Mouse (Mus musculus): ENCODE data around the gene Tsc1. TPM values are rescaled to one million over a fixed set of nuclear protein-coding genes. Genes with fewer than 3 reads are reported as not detected.
A peak's percentile ranks its signal among the peaks of the same experiment; 100 is the strongest.

Gene Tsc1
- polyA plus RNA-seq, 1 experiment from 2014 or later: 32.4 TPM

DNA sequence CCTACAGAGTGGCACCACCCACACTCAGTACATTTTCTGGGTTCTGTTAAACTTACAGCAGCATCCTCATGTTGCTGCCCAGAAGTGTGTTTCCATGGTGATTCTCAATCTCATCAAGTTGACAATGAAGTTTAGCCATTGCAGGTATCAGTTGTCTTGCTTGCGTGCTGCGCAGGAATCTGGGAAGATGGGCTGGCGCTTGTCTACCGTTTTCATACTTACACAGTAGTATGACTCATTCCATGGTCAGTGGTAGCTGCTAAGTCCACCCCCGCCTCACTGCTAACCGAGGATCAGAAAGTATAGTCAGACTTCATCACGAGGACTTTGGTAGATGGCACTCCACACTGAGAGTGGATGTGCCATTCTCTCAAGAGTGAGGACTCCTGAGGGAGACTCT lies 12.3 kb downstream of the Tsc1 start:
- Histone ChIP-seq H3K36me3 (ENCODE audit: control insufficient read depth, insufficient read depth, low read length) (no peaks in the 10 kb centered on the region; the same call in 1 of the 2 replicates), H3K27ac (ENCODE audit: low read depth, low read length) (no peak overlapping the region), H3K9me3 (ENCODE audit: control insufficient read depth, low read length) (no peaks in the 10 kb centered on the region), H3K9ac (ENCODE audit: low read length) (no peak overlapping the region), H3K27me3 (ENCODE audit: control insufficient read depth, insufficient read depth, low read length) (no peaks in the 10 kb centered on the region), H3K4me2 (ENCODE audit: low read depth, low read length, severe bottlenecking) (no peak overlapping the region), H3K4me3 (ENCODE audit: low read depth, low read length) (no peak overlapping the region), H3K4me1 (replicated peaks; ENCODE audit: control insufficient read depth, insufficient read depth, low read length) (no peaks in the 10 kb centered on the region)
- DNase-seq (ENCODE audit: low spot score) (no peak), ATAC-seq (replicated peaks; ENCODE audit: low FRiP score) (no peak)
- 95% methylated on average over 7 of the region's 7 CpGs for WGBS

DNA sequence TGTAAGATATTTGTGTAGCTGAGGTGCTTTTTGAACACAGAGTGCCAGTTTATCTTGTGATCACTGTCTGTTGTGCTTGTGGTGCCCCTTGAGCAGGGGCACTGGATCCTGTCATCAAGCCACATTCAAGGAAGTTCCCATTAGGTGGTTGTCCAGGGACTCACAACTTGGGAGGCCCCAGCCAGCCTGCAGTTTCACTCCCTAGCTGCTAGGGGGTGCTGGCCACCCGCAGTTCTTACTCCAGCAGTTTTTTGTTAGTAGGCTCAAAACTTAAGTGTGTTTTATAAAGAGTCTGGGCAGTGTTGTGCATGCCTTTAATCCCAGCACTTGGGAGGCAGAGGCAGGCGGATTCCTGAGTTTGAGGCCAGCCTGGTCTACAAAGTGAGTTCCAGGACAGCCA lies 13.3 kb downstream of the Tsc1 start:
- Histone ChIP-seq H3K36me3 (ENCODE audit: control insufficient read depth, insufficient read depth, low read length) (no peaks in the 10 kb centered on the region; the same call in 1 of the 2 replicates), H3K4me2 (ENCODE audit: low read depth, low read length, severe bottlenecking) (no peak overlapping the region), H3K27me3 (ENCODE audit: control insufficient read depth, insufficient read depth, low read length) (no peaks in the 10 kb centered on the region), H3K9me3 (ENCODE audit: control insufficient read depth, low read length) (no peaks in the 10 kb centered on the region), H3K4me1 (replicated peaks; ENCODE audit: control insufficient read depth, insufficient read depth, low read length) (no peaks in the 10 kb centered on the region), H3K9ac (ENCODE audit: low read length) (no peak overlapping the region), H3K4me3 (ENCODE audit: low read depth, low read length) (no peak overlapping the region), H3K27ac (ENCODE audit: low read depth, low read length) (no peak overlapping the region)
- ATAC-seq (replicated peaks; ENCODE audit: low FRiP score) (no peak), DNase-seq (ENCODE audit: low spot score) (peak; percentile 66)
- 69% methylated on average over 2 of the region's 2 CpGs for WGBS

DNA sequence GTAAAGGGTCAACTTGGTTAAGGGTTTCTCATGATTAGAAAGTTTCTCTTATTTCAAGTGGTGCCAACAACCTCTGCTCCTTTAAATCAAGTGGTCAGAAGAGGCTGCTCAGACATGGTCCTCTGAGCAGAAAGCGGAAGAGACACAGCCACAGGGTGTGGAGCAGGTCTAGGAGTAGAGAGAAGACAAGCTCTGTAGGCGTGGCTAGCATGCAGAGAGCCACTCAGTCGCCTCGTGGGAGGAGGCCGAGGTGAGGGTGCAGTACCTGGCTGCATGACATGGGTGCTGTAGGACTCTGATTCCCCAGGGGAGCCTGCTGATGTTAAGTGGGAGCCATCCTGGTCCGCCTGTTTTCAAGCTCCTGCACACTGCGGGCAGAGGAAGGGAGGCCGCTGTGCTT lies 15.2 kb downstream of the Tsc1 start:
- peaks cover 2% of the 10 kb centered on the region; the same call in 1 of the 2 replicates for H3K36me3 ChIP-seq (ENCODE audit: control insufficient read depth, insufficient read depth, low read length)
- 73% methylated on average over 8 of the region's 8 CpGs for WGBS
- ATAC-seq (replicated peaks; ENCODE audit: low FRiP score) (no peak), DNase-seq (ENCODE audit: low spot score) (no peak)
- no peaks in the 10 kb centered on the region for H3K4me1 ChIP-seq (replicated peaks; ENCODE audit: control insufficient read depth, insufficient read depth, low read length)
- no peak overlapping the region for H3K4me2 ChIP-seq (ENCODE audit: low read depth, low read length, severe bottlenecking)
- no peak overlapping the region for H3K9ac ChIP-seq (ENCODE audit: low read length)
- no peaks in the 10 kb centered on the region for H3K27me3 ChIP-seq (ENCODE audit: control insufficient read depth, insufficient read depth, low read length)
- no peaks in the 10 kb centered on the region for H3K9me3 ChIP-seq (ENCODE audit: control insufficient read depth, low read length)
- no peak overlapping the region for H3K4me3 ChIP-seq (ENCODE audit: low read depth, low read length)
- no peak overlapping the region for H3K27ac ChIP-seq (ENCODE audit: low read depth, low read length)

DNA sequence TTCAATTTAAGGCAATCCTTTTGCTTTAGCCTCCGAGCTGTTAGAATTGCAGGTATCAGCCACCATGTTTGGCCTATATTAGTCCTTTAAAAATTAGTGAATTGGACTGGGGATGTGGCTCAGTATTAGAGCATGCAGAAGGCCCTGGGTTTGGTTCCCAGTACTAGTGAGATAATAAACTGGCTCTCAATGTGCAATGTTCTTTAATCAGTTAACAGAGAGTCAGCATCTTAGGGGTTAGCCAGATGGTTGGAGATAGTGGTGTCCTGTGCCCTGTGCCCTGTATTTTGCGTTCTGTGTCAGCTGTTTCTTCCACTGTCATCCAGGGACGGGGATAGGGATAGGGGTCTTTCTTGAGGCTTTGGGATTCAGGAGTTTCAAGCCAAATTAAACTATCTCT lies 21.9 kb downstream of the Tsc1 start:
- Histone ChIP-seq H3K36me3 (ENCODE audit: control insufficient read depth, insufficient read depth, low read length) (peaks cover 2% of the 10 kb centered on the region; the same call in 1 of the 2 replicates), H3K9ac (ENCODE audit: low read length) (no peak overlapping the region), H3K9me3 (ENCODE audit: control insufficient read depth, low read length) (no peaks in the 10 kb centered on the region)

DNA sequence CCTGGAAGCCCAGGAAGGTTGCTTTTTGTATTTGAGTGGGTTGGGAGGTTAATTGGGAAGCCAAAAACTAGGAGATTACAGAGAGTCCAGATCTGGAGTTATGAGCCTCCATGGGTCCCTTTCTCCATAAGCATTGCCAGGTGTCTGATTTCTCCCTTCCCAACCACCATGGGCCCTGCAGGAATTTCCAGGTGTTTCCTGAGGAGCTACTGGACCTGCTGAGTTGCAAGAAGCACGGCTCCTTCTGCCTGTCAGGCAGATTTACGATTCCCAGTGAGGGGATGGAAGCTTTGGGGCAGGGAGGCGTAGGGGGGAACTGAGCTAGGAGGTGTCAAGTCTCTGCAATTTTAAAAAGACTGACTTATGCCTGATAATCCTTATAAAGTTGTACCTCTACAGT lies 24.8 kb downstream of the Tsc1 start:
- Histone ChIP-seq H3K9me3 (ENCODE audit: control insufficient read depth, low read length) (no peaks in the 10 kb centered on the region), H3K4me3 (ENCODE audit: low read depth, low read length) (no peak overlapping the region), H3K27ac (ENCODE audit: low read depth, low read length) (no peak overlapping the region), H3K27me3 (ENCODE audit: control insufficient read depth, insufficient read depth, low read length) (no peaks in the 10 kb centered on the region), H3K36me3 (ENCODE audit: control insufficient read depth, insufficient read depth, low read length) (peaks cover 2% of the 10 kb centered on the region; the same call in 1 of the 2 replicates), H3K4me1 (replicated peaks; ENCODE audit: control insufficient read depth, insufficient read depth, low read length) (no peaks in the 10 kb centered on the region), H3K9ac (ENCODE audit: low read length) (no peak overlapping the region), H3K4me2 (ENCODE audit: low read depth, low read length, severe bottlenecking) (no peak overlapping the region)
- no peak for ATAC-seq (replicated peaks; ENCODE audit: low FRiP score)
- 95% methylated on average over 3 of the region's 3 CpGs for WGBS
- no peak for DNase-seq (ENCODE audit: low spot score)

More for the DNA sequence above, 21.9 kb downstream of the Tsc1 start:
- Histone ChIP-seq H3K27me3 (ENCODE audit: control insufficient read depth, insufficient read depth, low read length) (no peaks in the 10 kb centered on the region), H3K4me1 (replicated peaks; ENCODE audit: control insufficient read depth, insufficient read depth, low read length) (no peaks in the 10 kb centered on the region), H3K27ac (ENCODE audit: low read depth, low read length) (no peak overlapping the region), H3K4me3 (ENCODE audit: low read depth, low read length) (no peak overlapping the region), H3K4me2 (ENCODE audit: low read depth, low read length, severe bottlenecking) (no peak overlapping the region)
- ATAC-seq (replicated peaks; ENCODE audit: low FRiP score): no peak
- 91% methylated on average over 3 of the region's 3 CpGs for WGBS
- no peak for DNase-seq (ENCODE audit: low spot score)

DNA sequence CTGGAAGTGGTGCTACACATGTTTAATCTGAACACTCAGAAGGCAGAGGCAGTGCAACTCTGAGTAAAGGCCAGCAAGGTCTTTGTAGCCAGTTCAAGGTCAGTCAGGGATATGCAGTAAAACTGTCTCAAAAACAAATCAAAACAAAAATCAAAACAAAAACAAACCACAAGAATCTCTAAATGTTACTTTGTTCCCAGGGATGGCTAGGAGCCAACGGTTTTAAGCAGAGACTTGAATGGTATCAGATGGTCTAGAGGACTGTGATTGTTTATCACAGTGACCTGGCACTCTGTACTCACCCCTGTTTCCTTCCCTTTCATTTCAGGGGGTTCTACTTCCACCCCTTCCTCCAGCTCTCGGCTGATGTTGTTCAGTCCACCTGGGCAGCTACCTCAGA lies 30.4 kb downstream of the Tsc1 start:
- peaks cover 11% of the 10 kb centered on the region for H3K36me3 ChIP-seq (ENCODE audit: control insufficient read depth, insufficient read depth, low read length)
- no peaks in the 10 kb centered on the region for H3K9me3 ChIP-seq (ENCODE audit: control insufficient read depth, low read length)
- no peaks in the 10 kb centered on the region for H3K4me1 ChIP-seq (replicated peaks; ENCODE audit: control insufficient read depth, insufficient read depth, low read length)
- DNase-seq (ENCODE audit: low spot score) (no peak), ATAC-seq (replicated peaks; ENCODE audit: low FRiP score) (no peak)
- no peak overlapping the region for H3K4me3 ChIP-seq (ENCODE audit: low read depth, low read length)
- WGBS: 85% methylated on average over 2 of the region's 2 CpGs
- no peaks in the 10 kb centered on the region for H3K27me3 ChIP-seq (ENCODE audit: control insufficient read depth, insufficient read depth, low read length)
- H3K9ac ChIP-seq (ENCODE audit: low read length): no peak overlapping the region
- H3K4me2 ChIP-seq (ENCODE audit: low read depth, low read length, severe bottlenecking): no peak overlapping the region
- no peak overlapping the region for H3K27ac ChIP-seq (ENCODE audit: low read depth, low read length)

DNA sequence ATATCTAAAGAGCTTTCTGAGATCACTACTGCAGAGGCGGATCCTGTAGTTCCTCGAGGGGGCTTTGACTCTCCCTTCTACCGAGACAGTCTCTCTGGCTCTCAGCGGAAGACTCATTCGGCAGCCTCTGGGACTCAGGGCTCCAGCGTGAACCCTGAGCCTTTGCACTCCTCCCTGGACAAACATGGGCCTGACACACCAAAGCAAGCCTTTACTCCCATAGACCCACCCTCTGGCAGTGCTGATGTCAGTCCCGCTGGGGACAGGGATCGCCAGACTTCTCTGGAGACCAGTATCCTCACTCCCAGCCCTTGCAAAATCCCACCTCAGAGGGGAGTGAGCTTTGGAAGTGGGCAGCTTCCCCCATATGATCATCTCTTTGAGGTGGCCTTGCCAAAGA lies 35.0 kb downstream of the Tsc1 start:
- H3K27ac ChIP-seq (ENCODE audit: low read depth, low read length): no peak overlapping the region
- no peak overlapping the region for H3K4me2 ChIP-seq (ENCODE audit: low read depth, low read length, severe bottlenecking)
- no peaks in the 10 kb centered on the region for H3K9me3 ChIP-seq (ENCODE audit: control insufficient read depth, low read length)
- H3K4me3 ChIP-seq (ENCODE audit: low read depth, low read length): no peak overlapping the region
- 94% methylated on average over 8 of the region's 8 CpGs for WGBS
- peaks cover 18% of the 10 kb centered on the region for H3K36me3 ChIP-seq (ENCODE audit: control insufficient read depth, insufficient read depth, low read length)
- ATAC-seq (replicated peaks; ENCODE audit: low FRiP score) (no peak), DNase-seq (ENCODE audit: low spot score) (no peak)
- H3K27me3 ChIP-seq (ENCODE audit: control insufficient read depth, insufficient read depth, low read length): no peaks in the 10 kb centered on the region
- H3K9ac ChIP-seq (ENCODE audit: low read length): no peak overlapping the region
- H3K4me1 ChIP-seq (replicated peaks; ENCODE audit: control insufficient read depth, insufficient read depth, low read length): no peaks in the 10 kb centered on the region

DNA sequence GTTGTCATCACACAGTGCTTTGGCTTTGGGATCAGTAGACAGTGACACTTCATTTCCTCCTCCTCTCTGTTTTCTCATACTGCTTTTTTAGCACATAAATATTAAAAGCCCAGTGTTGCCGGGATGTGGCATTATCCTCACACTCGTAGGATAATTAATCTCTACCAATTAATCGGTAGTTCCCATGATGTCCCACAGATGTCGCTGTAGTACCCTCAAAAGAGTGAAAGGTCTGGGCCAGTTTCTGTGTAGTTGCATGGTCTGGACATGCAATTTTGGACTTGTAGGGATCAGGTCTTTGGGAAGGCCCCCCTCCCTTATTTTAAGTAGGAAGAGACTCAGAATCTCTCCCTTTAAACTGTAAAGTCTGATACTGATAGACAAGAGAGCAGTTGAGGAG lies 39.7 kb downstream of the Tsc1 start:
- no peak overlapping the region for H3K4me2 ChIP-seq (ENCODE audit: low read depth, low read length, severe bottlenecking)
- peaks cover 11% of the 10 kb centered on the region; the same call in 1 of the 2 replicates for H3K36me3 ChIP-seq (ENCODE audit: control insufficient read depth, insufficient read depth, low read length)
- H3K9ac ChIP-seq (ENCODE audit: low read length): no peak overlapping the region
- H3K4me1 ChIP-seq (replicated peaks; ENCODE audit: control insufficient read depth, insufficient read depth, low read length): no peaks in the 10 kb centered on the region
- no peak for ATAC-seq (replicated peaks; ENCODE audit: low FRiP score)
- no peak for DNase-seq (ENCODE audit: low spot score)
- H3K27ac ChIP-seq (ENCODE audit: low read depth, low read length): no peak overlapping the region
- H3K27me3 ChIP-seq (ENCODE audit: control insufficient read depth, insufficient read depth, low read length): no peaks in the 10 kb centered on the region
- WGBS: 32% methylated on average over 4 of the region's 4 CpGs
- no peaks in the 10 kb centered on the region for H3K9me3 ChIP-seq (ENCODE audit: control insufficient read depth, low read length)
- H3K4me3 ChIP-seq (ENCODE audit: low read depth, low read length): no peak overlapping the region

DNA sequence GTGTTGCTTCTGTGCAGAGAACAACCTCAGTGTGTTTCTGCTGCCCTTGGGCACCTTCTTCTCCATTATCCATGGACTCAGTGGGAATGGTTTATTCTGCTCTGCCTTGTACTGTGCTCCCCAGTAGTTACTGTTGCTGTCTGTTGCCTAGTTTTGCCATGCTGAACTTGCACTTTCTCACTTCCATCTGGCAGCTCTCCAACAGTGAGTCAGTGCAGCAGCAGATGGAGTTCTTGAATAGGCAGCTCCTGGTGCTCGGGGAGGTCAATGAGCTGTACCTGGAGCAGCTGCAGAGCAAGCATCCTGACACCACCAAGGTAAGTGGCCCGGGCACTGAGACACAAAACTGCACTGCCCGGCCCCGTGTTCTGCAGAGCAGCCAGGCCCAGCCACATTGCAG lies 40.7 kb downstream of the Tsc1 start:
- Histone ChIP-seq H3K9me3 (ENCODE audit: control insufficient read depth, low read length) (no peaks in the 10 kb centered on the region), H3K4me1 (replicated peaks; ENCODE audit: control insufficient read depth, insufficient read depth, low read length) (no peaks in the 10 kb centered on the region), H3K27ac (ENCODE audit: low read depth, low read length) (no peak overlapping the region), H3K36me3 (ENCODE audit: control insufficient read depth, insufficient read depth, low read length) (peaks cover 6% of the 10 kb centered on the region; the same call in 1 of the 2 replicates), H3K4me3 (ENCODE audit: low read depth, low read length) (no peak overlapping the region), H3K9ac (ENCODE audit: low read length) (no peak overlapping the region), H3K4me2 (ENCODE audit: low read depth, low read length, severe bottlenecking) (no peak overlapping the region), H3K27me3 (ENCODE audit: control insufficient read depth, insufficient read depth, low read length) (no peaks in the 10 kb centered on the region)
- DNase-seq (ENCODE audit: low spot score) (no peak), ATAC-seq (replicated peaks; ENCODE audit: low FRiP score) (no peak)
- 92% methylated on average over 4 of the region's 4 CpGs for WGBS

All from forebrain, embryonic 11.5 days (tissue).